Mouse (Mus musculus) thymus, postnatal 25 days (tissue): Measurements from ENCODE around the gene Icam2.
"Not testable (repeated sequence)": the region's sequence is repeated elsewhere in the genome, so short reads cannot be mapped to it uniquely, and the experiment has no call there.

ENCODE experiments used
- DNase-seq: peaks from one replicate; pipeline ENCODE4 v3.0.0; 2022

Gene Icam2

DNA sequence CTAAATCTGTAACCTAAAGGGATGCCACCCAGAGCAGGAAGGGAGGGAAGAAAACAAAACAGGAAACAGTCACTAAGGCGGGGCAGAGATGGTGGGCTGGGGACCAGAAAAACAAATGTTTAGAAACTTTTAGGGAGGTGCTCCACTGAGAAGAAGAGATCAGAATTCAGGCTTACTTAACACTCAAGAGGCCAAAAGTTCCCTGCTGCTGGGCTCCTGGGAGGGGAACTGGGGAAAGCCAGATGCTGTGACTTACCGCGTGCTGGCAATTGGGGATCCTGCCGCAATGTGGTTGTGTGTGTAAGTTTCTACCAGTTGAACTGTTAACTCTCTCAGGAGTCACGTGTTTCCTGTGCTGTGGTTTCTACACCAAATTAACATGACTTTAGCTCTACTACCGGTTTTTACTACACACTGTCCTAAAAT lies at the start of gene Icam2:
TSS of gene Icam2 (minus strand) at position 285 of the 426 bp plus-strand sequence.
- peak; percentile 82 for DNase-seq

DNA sequence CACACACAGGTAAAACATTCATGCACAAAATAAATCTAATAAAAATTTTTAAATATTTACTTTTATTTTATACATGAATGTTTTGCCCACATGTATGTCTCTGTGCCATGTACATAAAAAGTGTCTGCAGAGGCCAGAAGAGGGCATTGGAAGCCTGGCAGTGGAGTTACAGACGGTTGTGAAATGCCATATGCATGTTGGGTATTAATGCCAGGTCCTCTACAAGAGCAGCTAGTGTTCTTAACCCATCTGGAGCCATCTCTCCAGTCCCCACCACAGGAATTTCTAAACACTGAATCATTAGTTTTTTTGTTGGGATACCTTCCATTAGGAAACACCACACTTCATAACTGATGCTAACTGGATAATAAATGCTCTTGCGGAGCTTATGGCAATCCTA lies 49.7 kb upstream of the Icam2 start:
- no peak for DNase-seq

DNA sequence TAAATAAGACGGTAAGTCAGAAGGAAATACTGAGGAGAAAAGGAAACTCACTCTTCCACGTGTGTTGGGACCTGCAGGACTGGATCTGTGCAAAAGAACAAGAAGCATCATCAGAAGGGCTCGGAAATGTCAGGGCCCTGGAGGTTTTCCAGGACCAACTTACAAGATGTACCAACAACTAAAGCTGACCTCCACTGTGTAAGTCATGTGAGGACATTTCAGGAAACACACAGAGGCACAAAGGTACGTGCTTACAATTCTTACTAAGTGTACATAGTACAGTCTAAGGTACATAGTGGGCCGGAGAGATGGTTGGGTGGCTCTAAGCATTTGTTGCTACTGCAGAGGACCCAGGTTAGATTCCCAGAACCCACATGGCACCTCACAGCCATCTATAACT lies 49.2 kb upstream of the Icam2 start:
- DNase-seq = no peak

DNA sequence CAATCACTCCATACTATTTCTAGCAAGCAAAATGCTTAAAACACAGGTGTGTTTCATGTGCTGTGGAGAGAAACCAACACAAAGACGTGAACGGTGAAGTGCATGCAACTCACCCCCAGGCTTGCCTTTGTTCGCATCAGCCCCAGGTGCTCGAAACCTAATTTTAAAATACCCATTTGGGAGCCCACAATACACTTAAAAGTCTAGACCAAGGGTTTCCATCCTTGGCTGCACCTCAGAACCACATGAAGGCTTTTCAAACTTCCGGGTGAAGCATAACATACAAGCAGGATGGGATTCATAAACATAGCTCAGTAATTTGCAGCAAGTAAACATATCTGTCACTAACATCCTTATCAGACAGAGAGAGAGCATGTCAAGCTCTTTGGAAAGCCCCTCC lies 42.5 kb upstream of the Icam2 start:
- DNase-seq = peak; percentile 49

DNA sequence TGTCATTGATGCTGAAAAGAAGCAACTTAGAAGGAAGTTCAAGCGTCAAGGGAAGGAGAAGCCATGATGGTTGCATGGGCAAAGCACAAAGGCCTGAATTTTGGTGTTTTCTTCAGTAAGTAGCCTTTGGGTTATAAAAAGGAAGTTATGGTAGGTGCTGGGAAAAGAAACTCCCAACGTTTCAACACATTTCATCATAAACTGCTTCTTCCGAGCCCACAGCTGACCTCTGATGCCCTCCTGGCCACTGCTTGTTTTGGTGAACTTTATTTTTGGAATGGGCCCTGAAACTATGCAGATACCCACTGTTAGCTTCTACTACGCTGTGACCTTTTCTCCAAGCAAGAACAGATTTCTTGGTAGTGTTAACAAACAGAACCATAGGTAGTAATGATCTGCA lies 41.8 kb upstream of the Icam2 start:
- DNase-seq = no peak

DNA sequence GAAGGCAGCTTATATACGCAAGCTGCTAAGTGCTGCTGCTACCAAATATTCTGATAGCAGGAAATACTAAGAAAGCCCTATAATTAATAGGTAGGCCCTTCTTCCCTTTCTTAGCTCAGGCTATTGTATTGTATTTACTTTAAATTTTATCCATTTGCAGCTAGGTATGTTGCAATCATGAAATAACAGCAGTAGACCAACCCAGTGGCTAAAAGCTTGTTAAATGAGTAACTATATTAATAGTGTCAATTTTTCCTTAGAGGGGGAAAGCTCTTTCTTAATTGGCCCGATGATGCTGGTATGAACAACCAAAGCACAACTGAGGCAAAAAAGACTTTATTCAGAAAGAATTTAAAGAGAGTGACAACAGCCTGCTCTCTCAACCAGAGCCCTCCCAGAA lies 40.7 kb upstream of the Icam2 start:
- DNase-seq = no peak

DNA sequence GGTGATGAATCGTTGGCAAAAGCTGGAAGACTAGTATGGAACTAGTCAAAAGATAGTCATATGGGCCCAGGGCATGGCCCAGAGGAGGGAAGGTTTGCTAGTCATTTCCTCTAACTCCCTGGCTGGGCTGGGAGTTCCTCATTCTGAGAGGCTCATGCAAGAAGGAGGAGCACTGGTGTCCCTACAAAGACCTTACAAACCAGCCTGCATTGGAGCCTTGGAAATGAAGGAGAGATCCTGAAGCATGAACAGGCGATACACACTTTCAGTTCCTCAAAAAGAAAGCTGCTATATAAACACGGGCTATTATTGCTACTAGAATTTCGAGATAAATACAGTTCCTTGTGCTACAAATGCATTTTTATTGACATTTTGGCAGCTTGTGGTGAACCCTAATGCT lies 40.2 kb upstream of the Icam2 start:
- no peak for DNase-seq

DNA sequence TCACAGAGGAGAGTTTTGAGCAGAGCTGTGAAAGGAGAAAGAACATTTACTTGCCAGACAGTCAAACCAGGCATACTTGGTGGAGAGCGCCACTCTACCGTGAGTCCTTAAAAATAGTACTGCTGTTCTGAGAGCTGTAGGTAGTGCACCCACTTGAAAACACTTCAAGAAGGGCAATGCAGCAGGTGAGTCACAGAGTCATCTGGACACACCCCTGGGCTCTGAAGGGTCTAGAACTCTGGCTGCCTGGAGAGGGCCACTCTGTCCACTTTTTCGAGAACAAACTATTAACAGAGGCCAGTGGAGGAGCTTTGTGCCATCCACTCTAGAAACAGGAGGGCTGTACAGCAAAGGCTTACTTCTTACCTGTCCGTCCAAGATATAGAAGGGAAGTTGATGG lies 38.6 kb upstream of the Icam2 start:
- DNase-seq = no peak

DNA sequence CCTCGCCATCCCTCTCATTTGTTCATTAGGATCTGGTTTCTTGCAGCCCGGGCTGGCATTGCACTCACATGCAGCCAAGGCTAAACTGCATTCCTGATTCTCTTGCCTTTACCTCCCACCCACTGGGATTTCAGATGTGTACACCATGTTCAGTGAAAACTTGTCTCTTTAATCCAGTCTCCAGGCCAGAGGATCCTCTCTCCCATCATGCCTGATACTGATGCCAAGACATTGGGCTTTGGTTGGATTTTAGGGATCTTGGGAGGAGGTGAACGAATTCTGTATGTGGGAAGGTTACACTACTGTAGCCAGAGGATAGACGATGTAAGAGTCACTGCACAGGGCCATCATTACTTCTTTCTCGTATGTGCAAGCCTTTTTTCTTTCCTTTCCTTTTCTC lies 37.3 kb upstream of the Icam2 start:
- DNase-seq = no peak

DNA sequence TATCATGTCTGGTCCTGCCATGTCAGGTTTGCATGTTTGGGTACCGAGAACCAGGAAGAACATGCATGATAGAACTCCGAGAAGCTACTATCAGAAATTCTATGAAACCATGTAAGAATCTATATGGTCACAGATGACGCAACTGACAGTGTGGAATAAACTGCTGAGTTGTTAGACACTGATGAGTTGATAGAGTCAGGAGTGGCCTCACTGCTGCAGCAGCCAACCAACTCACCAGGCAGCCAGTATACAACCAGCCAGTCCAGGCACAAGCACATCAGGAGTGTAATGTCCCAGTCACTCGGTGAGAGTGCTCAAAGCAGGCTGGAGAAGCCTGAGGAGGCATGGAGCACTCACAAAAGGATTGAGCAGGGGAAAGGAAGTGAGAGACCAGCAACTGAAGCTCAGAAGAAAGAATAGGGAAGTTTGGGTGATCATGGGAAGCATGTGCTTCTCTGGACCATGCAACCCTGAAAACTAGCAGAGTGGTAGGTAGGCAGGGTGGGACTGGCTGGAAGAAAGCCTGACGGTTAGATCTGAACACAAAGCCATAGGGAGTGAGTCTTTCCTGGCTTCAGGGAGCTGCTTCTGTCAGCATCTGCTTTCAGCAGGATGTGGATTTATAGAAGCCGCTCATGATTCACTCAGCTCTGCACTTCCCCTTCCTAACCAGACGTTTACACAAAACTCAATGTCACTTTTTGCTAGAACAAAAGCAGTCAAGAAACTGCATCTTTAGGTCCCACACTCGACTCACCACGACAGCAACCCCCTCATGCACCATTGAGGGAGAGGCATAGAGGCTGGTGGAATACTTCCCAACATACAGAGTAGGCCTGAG lies 31.6 kb upstream of the Icam2 start:
- DNase-seq = no peak

DNA sequence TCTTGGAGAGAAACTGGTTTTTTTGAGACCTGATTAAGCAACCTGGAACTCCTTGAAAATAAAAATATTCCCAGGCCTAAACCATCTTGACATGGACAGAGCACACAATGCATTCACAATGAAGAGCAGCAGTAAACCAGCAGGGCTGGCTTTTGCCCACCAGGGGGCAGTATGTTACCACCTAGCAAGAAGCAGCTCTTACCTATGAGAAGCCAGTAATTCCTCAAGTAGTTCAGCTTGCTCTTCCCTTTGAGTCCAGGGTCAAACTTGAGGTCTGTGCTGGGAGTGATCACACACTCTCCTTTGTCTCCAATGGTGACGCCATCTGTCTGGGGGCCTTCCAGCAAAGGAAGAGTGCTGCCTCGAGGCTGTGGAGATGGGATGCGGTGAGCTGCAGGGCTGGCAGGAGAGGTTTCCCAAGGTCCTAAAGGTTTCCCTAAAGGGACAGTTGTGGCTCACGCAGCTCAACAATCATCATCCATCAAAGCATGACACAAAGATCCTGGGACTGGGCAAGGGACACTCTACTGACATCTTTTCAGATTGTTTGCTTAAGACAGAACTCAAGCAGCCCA lies 30.8 kb upstream of the Icam2 start:
- DNase-seq = peak; percentile 85

DNA sequence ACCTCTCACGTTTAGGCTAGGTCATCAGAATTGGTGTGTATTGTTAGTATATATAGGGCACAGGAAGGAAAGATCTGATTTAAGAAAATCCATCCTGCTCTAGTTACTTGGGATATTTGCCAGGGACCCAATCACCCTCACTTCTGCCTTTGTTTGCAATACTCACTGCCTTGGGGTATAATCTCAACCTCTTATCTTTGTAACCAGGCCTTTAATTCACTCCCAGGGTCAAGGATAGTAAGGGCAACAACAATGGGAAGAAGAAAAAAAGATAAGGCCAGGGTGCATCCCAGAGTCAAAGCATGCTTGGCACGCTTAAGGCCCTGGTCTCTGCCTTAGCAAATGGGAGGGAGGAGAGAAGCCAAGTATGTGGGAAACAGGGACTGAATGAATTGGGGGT lies 30.0 kb upstream of the Icam2 start:
- no peak for DNase-seq

DNA sequence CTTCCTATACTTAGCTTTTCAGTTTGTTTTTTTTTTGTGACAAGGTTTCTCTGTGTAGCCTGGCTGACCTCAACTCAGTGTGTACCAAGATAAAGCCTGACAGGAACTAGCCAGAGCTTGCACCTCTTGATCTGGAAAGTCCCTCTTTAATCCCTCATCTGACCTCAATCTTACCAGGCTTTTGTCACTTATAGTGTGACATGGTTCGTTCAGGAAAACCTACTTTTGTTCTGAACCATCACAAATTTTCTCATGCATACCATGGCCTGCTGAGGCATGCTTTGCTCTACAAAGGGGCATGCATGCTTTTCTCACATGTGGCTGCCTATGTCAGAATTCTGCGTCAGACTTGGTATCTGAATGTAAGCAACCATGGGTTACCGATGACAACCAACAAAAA lies 28.5 kb upstream of the Icam2 start:
- no peak for DNase-seq

DNA sequence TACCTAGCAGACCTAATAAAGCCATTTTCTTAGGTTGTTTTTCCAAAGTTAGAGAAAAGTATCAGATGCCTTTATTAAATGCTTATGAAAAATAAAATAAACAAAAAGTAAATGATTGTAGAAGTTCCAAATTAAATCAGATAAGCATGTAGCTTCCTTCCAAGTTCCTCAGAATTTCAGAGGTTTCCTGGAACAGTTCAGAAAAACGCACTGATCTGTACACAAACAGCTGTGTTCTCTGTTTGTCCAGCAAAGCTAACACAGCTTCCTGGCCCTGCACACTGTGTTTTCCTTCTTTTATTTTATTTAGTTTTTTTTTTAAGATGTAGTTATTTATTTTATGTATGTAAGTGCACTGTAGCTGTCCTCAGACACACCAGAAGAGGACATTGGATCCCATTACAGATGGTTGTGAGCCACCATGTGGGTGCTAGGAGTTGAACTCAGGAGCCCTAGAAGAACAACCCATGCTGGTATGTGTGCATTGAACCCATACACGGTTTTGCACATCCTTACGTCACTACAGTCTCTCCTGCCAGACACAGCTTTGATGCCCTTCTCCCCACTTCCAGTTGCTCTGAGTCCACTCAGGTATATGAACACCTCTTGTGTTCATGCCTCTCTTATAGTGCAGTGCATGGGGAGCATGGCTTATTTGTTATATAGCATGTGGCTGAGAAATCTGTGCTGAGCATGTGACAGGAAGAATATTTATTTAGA lies 24.9 kb upstream of the Icam2 start:
- no peak for DNase-seq

DNA sequence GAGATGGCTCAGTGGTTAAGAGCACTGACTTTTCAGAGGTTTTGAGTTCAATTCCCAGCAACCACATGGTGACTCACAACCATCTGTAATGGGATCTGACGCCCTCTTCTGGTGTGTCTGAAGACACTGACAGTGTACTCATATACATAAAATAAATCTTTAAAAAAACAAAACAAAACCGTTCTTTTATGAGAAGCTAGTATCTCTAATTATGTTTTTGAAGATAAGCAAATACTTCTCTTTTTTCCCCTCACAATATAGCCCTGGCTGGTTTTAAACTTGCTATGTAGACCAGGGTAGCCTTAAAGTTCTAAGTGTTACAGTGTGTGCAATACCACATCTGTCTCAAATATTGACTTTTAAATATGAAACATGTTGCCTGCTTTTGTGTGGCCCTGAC lies 23.3 kb upstream of the Icam2 start:
- no peak for DNase-seq

DNA sequence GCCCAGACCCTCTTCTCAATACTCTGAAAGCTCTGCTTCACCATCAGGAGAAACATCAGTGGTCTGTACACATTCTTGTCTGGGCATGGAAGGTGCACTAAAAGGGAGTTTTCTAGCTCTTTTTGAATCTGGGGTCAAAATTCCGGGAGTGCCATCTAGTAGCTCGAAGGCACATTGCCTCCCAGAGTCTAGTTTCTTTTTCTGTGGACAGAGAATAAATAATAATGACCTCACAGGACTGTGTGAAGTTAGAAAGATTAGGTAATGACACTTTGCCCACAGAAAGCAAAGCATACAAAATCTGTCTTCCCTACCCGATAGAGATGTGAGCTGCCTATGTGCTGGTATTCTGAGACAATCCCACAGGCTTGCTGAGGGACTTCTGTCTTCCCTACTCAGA lies 22.6 kb upstream of the Icam2 start:
- no peak for DNase-seq

DNA sequence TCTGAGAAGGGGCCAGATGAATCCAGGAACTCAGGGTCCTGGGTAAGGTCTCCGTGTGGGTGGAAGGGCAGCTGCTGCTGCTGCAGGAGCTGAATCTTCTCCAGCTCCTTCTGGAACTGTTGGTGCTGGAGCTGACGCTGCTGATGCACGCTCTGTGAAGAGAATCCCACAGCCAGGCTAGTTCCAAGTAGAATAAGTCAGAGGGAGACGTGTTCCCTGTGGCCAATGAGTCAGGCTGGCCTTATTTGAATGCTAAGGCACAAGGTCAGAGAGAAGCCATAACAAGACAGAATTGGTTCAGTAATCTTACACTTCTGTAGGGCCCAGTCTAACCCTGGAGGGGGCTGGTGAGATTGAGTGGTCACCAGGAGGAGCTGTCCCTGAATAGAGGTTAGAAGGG lies 22.1 kb upstream of the Icam2 start:
- DNase-seq = no peak

DNA sequence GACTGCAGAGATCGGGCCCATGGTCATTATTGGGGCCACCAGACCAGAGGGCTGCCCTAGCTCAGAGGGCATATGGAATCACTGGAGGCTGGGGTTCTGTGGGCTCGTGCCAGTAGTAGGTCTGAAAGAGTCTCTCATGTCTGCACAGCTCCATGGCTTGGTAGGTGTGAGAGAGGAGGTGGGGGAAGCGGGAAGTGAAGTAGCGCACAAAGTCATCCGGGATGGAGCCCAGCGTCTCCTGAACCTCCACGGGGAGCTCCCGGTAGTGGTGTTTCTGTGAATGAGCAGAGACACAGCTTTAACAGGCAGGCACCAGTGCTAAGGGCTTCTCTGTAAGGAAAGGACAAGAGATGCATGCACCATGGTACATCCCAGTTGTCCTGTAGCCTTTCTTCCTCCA lies 10.6 kb upstream of the Icam2 start:
- no peak for DNase-seq

DNA sequence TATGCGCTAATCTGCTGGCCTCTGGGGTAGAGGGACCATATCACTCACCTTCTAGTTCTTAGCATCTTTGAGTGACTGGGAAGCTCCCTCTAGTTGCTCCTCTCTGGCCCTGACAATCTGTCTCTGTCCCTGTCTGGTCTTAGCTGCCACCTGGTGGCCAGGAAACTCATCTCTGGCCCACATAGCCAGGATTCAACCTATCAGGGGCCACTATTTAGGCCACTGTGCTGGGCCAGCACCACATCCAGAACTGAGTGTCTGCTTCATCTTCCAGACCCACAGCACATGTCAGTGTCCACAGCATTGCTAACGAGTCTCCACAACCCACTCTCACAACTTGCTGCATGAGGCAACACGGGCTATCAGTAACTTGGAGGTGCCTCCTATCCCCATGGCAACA lies 9.8 kb upstream of the Icam2 start:
- no peak for DNase-seq

DNA sequence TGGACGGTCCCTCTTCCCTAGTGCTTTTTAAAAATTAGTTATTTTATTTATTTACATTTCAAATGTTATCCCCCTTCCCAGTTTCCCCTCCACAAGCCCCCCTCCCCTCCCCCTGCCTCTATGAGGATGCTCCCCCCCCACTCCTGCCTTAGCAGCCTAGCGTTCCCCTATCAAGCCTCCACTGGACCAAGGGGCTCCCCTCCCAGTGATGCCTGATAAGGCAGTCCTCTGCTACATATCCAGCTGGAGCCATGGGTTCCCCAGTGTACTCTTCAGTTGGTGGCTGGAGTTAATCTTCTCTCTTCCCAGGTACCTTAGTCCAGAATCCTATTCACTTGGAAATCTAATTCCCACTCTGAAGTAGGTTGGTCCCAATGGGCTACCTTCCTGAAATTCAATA lies 6.2 kb upstream of the Icam2 start:
- DNase-seq = not testable (repeated sequence)

DNA sequence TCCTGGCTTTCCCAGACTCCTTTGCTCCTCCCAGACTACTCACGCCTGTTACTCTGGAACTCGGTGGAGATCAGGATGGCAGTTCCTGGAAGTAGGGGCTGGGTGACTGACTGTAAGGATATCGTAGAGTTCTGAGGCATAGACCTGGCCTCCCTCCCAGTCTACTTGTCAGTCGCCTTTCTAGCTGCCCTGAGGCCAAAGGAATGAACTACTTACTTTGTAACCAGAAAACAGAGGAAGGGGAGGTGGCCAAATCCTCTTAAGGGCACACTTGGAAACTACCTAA lies 5.4 kb upstream of the Icam2 start:
- no peak for DNase-seq

DNA sequence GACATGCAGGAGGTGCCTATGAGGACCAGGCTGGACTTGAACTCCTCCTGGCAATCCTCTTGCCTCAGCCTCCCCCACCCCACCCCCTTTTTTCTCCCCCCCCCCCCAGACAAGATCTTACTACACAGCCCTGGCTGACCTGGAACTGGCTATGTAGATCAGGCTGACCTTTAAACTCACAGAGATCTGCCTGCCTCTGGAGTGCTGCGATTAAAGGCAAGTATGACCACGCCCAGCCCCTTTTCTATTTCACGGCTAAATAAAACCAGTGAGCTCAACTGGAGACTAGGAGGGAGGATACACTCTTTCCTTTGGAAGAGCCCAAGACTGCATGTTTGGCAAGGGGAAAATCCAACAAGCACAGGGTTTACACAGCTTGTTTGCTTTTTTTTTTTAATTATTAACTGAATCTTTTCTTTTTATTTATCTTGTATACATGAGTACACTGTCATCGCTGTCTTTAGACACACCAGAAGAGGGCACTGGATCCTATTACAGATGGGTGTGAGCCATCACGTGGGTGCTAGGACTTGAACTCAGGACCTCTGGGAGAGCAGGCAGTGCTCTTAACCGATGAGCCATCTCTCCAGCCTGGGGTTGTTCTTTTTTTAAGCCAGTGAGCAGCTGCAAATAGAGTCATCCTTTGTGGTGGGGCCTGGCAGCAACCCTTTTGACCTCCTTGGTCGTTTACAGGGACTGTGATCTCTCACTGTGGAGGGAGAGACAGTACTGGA lies 4.9 kb upstream of the Icam2 start:
- DNase-seq = no peak

DNA sequence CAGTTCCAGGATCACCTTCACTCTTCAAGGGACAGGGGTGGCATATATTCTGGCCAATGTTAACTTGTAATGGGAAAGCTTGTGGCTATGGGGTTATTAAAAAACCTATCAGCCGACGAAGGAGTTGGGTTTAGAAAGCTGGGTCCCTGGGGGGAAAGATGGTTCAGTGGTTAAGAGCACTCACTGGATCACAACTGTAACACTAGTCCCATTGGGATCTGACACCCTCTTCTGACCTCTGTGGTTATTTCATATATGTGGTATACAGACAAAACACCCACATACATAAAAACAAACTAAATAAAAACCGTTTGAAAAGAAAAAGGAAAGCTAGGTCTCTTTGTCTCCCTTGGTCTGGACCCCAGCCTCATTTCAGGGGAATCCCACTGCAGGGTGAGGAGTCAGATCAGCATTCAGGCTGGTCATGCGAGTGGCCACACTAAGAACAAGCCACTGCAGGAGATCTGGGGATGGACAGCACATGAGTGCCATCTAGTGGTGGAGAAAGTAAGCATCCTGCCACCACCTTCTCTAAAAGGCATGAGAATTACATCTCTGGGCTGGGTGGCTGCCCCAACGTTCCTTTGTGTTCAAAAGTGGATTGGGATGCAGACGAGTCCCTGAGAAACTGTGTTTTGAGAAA lies 3.8 kb upstream of the Icam2 start:
- peak; percentile 78 for DNase-seq
